Mouse (Mus musculus) neural tube, embryonic 14.5 days (tissue): ENCODE data around the gene Negr1. TPM values are rescaled to one million over a fixed set of nuclear protein-coding genes. Genes with fewer than 3 reads are reported as not detected.

Source experiments
- ATAC-seq: fragments of 200-750 bp; cut with Nextera tagmentation; 2 replicates; pipeline ENCODE4 v1.8.0; 2017; ENCODE audit warnings: low read depth, mild to moderate bottlenecking, moderate TSS enrichment, moderate library complexity
- H3K27ac ChIP-seq: fragments of 300-500 bp; sonication (generic); 2 replicates; pipeline ENCODE4 v1.5.1; 2014; ENCODE audit warnings: low read depth, mild to moderate bottlenecking, control low read depth, low read length, moderate library complexity, mixed read lengths
- H3K27me3 ChIP-seq: fragments of 300-500 bp; sonication (generic); 2 replicates; pipeline ENCODE4 v1.6.1; 2014; ENCODE audit warnings: low read length; ENCODE audit not compliant: control insufficient read depth, insufficient read depth
- H3K36me3 ChIP-seq: fragments of 300-500 bp; sonication (generic); 2 replicates; pipeline ENCODE4 v1.6.1; 2014; ENCODE audit warnings: low read length, mixed read lengths; ENCODE audit not compliant: control insufficient read depth, insufficient read depth
- H3K4me1 ChIP-seq: fragments of 300-500 bp; sonication (generic); 2 replicates; pipeline ENCODE4 v1.6.1; 2014; ENCODE audit warnings: low read length; ENCODE audit not compliant: control insufficient read depth, insufficient read depth
- H3K4me2 ChIP-seq: fragments of 300-500 bp; sonication (generic); 2 replicates; pipeline ENCODE4 v1.6.1; 2014; ENCODE audit warnings: mild to moderate bottlenecking, low read depth, low read length, control low read depth
- H3K4me3 ChIP-seq: fragments of 300-500 bp; sonication (generic); 2 replicates; pipeline ENCODE4 v1.5.1; 2014; ENCODE audit warnings: low read depth, low read length, control low read depth, mixed read lengths
- H3K9ac ChIP-seq: fragments of 300-500 bp; sonication (generic); replicated peaks from 2 replicates; pipeline ENCODE4 v1.6.1; 2014; ENCODE audit warnings: low read depth, mild to moderate bottlenecking, control low read depth, low read length, mixed read lengths
- H3K9me3 ChIP-seq: fragments of 300-500 bp; sonication (generic); 2 replicates; pipeline ENCODE4 v1.6.1; 2016; ENCODE audit warnings: low read length; ENCODE audit not compliant: control insufficient read depth
- WGBS: fragments of 180-500 bp; shearing (Covaris S2); extraction: QIAGEN DNeasy Blood & Tissue Kit; methylation state at CpG from one replicate; pipeline ENCODE4 v1.1.7; 2014; 5-methylcytosine and 5-hydroxymethylcytosine counted together
- polyA plus RNA-seq: library from polyadenylated mRNA; unstranded; fragments of >200 nt; fragmentation: Nextera tagmentation; extraction: Ambion mirVana; gene quantifications from 2 replicates; pipeline ENCODE4 v1.2.1, GENCODE M21; 2014

Gene Negr1
- polyA plus RNA-seq, 1 experiment from 2014 or later = 47.7 TPM

DNA sequence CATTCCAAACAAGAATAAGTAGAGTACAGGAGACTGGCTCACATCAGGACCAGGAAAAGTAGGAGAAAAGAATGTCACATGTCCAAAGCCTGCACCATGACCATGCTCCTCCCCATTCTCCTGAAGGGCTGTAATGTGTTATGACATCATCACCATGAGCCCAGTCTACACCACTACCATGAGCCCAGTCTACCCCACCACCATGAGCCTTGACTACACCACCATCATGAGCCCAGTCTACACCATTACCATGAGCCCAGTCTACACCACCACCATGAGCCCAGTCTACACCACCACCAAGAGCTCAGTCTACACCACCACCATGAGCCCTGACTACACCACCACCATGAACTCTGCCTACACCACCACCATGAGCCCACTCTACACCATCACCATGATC lies 174.7 kb downstream of the Negr1 start:
- Histone ChIP-seq H3K27ac (no peak overlapping the region), H3K27me3 (no peaks in the 10 kb centered on the region), H3K36me3 (no peaks in the 10 kb centered on the region), H3K4me3 (no peak overlapping the region), H3K9me3 (no peaks in the 10 kb centered on the region), H3K4me1 (no peaks in the 10 kb centered on the region), H3K4me2 (no peak overlapping the region), H3K9ac (no peak overlapping the region)
- ATAC-seq = peak; percentile 46; the same call in 1 of the 2 replicates

DNA sequence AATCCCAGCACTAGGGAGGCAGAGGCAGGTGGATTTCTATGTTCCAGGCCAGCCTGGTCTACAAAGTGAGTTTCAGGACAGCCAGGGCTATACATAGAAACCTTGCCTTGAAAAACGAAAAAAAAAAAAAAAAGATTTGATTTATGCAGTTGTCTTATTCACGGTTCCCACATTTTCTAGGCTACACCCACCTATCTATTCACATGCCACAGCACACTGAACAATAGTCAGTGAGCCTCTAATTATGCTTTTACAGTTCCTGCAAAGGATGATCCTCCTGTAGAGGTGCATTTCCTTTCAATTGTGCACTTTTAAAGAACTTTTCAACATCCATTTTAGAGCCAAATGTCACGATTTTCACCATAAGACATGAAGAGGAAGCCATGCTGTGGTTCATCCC lies 177.9 kb downstream of the Negr1 start:
- no peak overlapping the region for H3K4me3 ChIP-seq
- H3K9ac ChIP-seq = no peak overlapping the region
- no peak for ATAC-seq
- no peaks in the 10 kb centered on the region for H3K27me3 ChIP-seq
- no peaks in the 10 kb centered on the region for H3K9me3 ChIP-seq
- H3K36me3 ChIP-seq = no peaks in the 10 kb centered on the region
- no peak overlapping the region for H3K27ac ChIP-seq
- H3K4me1 ChIP-seq = no peaks in the 10 kb centered on the region
- H3K4me2 ChIP-seq = no peak overlapping the region
- WGBS = 69% methylated on average over 3 of the region's 3 CpGs

DNA sequence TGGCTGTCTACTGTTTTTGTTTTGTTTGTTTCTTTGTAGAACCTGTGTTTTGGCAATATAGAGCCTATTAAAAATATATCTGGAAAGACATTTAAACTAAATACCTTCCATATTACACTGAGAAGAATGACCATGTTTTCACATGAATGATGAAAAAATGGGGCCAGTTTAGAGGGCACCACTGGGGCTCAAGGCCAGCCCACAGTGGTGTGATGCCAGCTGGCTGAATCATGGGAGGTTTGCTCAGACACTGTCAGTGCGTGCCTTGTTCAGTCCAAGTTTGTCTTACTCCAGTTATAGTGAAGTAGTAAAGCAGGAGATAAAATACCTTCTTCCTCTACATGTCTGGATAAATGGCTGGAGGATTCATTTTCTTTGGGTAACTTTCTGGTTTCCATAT lies 181.7 kb downstream of the Negr1 start:
- no peak for ATAC-seq
- H3K4me1 ChIP-seq = no peaks in the 10 kb centered on the region
- H3K9me3 ChIP-seq = no peaks in the 10 kb centered on the region
- no peak overlapping the region for H3K27ac ChIP-seq
- H3K4me3 ChIP-seq = no peak overlapping the region
- 86% methylated on average over 1 of the region's 1 CpGs for WGBS
- no peak overlapping the region for H3K9ac ChIP-seq
- H3K4me2 ChIP-seq = no peak overlapping the region
- no peaks in the 10 kb centered on the region for H3K27me3 ChIP-seq
- H3K36me3 ChIP-seq = no peaks in the 10 kb centered on the region

DNA sequence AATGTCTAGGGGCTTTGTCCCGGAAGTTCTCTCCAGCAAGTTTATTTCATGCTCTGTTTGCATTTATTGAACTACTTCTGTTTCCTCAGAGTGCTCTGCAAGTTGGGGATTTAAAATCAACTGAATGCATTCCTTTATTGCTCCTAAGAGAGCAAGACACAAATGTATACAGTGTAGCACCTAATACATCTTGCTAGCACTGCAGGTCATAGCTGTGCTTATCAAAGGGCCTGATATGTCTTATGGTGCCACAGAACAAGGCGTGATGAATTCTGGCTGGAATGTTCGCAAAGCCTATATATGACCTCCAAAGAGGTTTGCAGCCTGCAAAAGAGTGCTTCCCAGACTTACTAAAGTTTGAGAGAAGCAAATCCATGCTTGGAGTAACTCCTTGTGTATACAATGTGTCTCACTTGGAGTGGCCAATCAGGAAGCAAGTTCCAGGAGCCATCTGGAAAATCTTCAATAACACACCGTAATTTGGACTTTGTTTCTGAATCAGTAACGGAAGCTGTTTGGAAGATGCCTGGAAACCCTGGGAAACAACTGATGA lies 183.7 kb downstream of the Negr1 start:
- Histone ChIP-seq H3K27ac (no peak overlapping the region), H3K9ac (no peak overlapping the region), H3K4me2 (no peak overlapping the region), H3K36me3 (no peaks in the 10 kb centered on the region), H3K9me3 (no peaks in the 10 kb centered on the region), H3K4me3 (no peak overlapping the region), H3K27me3 (no peaks in the 10 kb centered on the region), H3K4me1 (no peaks in the 10 kb centered on the region)
- 85% methylated on average over 5 of the region's 5 CpGs for WGBS
- no peak for ATAC-seq

DNA sequence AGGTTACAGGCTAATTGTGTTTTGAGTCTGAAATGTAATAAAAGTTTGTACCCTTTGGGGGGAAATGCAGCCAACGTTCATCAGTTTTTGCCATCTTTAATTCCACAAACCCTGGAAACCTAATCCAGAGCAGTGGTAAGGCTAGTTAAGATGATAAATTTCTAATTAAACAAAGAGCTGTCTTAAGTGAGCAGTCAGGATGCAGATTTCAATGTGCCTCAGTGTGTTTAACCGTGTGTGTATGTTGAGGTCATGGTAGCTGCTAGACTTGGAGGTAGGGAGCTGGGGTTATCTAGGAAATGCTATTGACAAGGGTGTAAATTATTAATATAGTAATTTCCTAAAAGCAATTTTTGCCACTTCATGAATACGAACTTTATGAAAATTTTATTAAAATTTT lies 185.9 kb downstream of the Negr1 start:
- no peak overlapping the region for H3K27ac ChIP-seq
- no peaks in the 10 kb centered on the region for H3K9me3 ChIP-seq
- H3K27me3 ChIP-seq = no peaks in the 10 kb centered on the region
- H3K9ac ChIP-seq = no peak overlapping the region
- no peak for ATAC-seq
- 83% methylated on average over 3 of the region's 3 CpGs for WGBS
- no peak overlapping the region for H3K4me2 ChIP-seq
- no peaks in the 10 kb centered on the region for H3K36me3 ChIP-seq
- no peaks in the 10 kb centered on the region for H3K4me1 ChIP-seq
- no peak overlapping the region for H3K4me3 ChIP-seq

DNA sequence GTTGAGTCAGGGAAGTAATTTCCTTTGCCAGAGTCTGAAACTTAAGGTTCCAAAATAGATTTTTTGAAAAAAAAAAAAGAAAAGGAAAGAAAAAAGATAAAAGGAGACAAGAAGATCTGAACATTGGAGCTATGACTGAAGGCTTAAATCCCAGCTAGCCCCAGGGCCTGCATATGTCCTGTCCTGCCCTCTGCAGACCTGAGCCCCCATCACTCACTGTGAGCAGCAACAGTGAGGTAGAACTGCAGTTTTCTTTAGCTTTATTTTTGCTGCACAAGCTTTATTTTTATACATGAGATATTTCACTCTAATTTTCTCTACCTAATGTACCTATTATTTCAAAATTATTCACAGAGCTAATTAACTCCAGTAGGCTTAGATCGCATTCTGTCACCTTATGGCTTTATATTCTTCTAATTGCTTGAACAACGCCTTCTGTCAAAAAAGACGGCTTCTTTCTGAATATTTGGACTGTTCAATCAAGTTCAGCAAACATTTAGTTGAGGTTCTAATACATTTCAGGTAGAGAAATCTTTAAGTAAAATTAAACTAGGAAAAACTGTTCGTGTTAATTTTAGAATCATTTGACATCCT lies 192.3 kb downstream of the Negr1 start:
- no peak for ATAC-seq
- H3K36me3 ChIP-seq = no peaks in the 10 kb centered on the region
- H3K9me3 ChIP-seq = no peaks in the 10 kb centered on the region
- H3K9ac ChIP-seq = no peak overlapping the region
- H3K4me1 ChIP-seq = no peaks in the 10 kb centered on the region
- no peaks in the 10 kb centered on the region for H3K27me3 ChIP-seq
- no peak overlapping the region for H3K4me2 ChIP-seq
- 68% methylated on average over 4 of the region's 4 CpGs for WGBS
- no peak overlapping the region for H3K4me3 ChIP-seq
- H3K27ac ChIP-seq = no peak overlapping the region

DNA sequence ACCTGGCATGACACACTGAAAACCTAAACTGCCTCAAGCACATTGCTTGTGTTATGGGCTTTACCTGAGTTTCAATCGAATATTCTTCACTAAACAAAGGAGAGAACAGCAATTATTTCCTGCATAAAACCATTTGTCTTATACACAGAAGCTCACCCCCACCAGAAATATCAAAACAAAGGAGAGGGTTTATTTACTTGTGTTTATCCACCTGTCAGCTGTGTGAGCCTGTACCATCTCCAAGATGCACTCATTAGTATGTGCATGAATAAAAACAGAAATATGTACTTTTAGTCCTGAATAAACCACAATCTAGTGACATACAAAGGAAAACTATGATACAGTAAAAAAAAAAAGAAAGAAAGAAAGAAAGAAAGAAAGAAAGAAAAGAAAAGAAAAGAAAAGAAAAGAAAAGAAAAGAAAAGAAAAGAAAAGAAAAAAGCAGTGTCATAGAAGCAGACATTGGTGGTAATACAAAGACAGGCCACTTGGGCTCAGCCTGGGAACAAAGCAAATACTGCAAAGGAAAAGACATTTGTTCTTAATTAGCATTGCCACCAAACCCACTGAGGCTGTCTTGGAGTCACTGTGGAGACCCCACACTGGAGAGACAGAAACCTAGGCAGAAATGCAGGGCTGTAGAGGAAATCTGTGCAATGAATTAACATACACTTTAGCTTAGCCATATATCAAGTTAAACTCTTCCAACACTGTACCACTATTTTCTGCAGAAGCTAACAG lies 193.4 kb downstream of the Negr1 start:
- Histone ChIP-seq H3K36me3 (no peaks in the 10 kb centered on the region), H3K27me3 (no peaks in the 10 kb centered on the region), H3K4me3 (no peak overlapping the region), H3K4me1 (no peaks in the 10 kb centered on the region), H3K4me2 (no peak overlapping the region), H3K9ac (no peak overlapping the region), H3K27ac (no peak overlapping the region), H3K9me3 (no peaks in the 10 kb centered on the region)
- 73% methylated on average over 1 of the region's 1 CpGs for WGBS
- ATAC-seq = peak; percentile 61

DNA sequence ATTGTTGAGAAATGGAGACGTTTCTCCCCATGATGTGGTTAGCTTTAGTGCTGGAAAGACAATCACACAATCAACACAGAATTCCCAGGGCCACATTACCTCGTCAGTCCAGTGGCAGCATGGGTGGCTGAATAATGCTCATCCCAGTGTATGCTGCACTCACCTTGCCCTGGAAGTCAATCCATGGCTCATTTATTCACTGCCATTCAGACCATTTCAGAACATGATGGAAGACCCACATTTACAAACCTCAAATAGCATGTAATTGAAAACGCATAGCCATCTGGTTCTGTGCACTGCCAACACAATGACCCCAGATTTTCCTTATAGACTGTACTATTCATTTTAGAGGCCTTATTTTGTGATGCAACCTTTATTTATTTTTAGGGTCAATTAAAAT lies 203.4 kb downstream of the Negr1 start:
- no peak for ATAC-seq
- WGBS = 42% methylated on average over 3 of the region's 3 CpGs
- no peak overlapping the region for H3K27ac ChIP-seq

DNA sequence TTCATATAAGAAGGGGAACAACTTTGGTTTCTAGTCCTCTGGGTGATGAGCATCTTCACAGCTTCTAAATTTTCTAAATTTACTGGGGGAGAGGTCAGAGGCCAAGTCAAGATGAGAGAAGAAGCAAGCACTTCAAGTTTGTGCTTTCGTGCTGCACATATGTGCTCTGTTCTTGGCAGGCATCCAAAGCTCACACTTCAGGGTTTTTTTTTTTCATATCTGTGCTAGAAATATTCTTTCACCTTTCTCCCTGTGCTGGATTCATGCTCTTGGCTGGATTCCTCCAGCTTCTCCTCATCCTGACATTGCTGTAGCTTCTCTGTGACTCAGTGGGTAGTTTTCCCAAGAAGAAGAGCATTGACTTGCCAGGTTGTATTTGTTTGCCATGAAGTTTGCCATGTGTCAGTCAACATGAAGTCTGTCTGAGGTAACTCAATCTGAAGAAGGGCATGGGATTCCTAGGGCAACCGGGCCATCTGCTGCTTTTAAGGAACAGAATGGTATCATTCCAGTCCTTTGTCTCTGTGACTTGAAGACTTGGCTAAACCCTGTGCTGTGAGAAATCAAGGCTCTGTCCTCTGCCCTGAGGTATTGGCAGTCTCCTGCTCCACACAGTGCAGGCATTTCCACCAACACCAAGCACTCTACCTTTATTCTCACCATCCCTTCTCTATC lies 204.7 kb downstream of the Negr1 start:
- ATAC-seq = no peak
- Histone ChIP-seq H3K4me3 (no peak overlapping the region), H3K9ac (no peak overlapping the region), H3K4me2 (no peak overlapping the region), H3K27ac (no peak overlapping the region), H3K9me3 (no peaks in the 10 kb centered on the region), H3K27me3 (no peaks in the 10 kb centered on the region), H3K4me1 (0 out of 2 replicates have a peak, but pooled peaks cover 2% of the 10 kb centered on the region), H3K36me3 (no peaks in the 10 kb centered on the region)
- WGBS = 53% methylated on average over 2 of the region's 2 CpGs

More for the DNA sequence above, 203.4 kb downstream of the Negr1 start:
- Histone ChIP-seq H3K4me2 (no peak overlapping the region), H3K9ac (no peak overlapping the region), H3K36me3 (no peaks in the 10 kb centered on the region), H3K4me1 (0 out of 2 replicates have a peak, but pooled peaks cover 2% of the 10 kb centered on the region), H3K4me3 (no peak overlapping the region), H3K9me3 (no peaks in the 10 kb centered on the region), H3K27me3 (no peaks in the 10 kb centered on the region)
